8 mouse cellular contexts compared by ENCODE assay signal in genomic region chr4:24850401-24851325, GRCm38 (mm10). TPM values are rescaled to one million over a fixed set of nuclear protein-coding genes. Genes with fewer than 3 reads are reported as not detected.
DNase-seq lines count a peak whose midpoint lies in the region; ATAC-seq lines count a peak whose summit lies in the region.

Gene Klhl32, minus strand, starts transcription at chr4:24851124.

- H3K4me1 ChIP-seq in hindbrain, embryonic 13.5 days (replicated peaks), result peaks cover 27% of the 10 kb centered on the region

- peak within 1 kb of the TSS; percentile 66 for H3K4me2 ChIP-seq in hindbrain, embryonic 13.5 days

- peak within 1 kb of the TSS; percentile 76 for H3K4me3 ChIP-seq in hindbrain, embryonic 13.5 days

- peak within 1 kb of the TSS; percentile 87 for H3K9ac ChIP-seq in hindbrain, embryonic 13.5 days

- no peaks in the 10 kb centered on the region for H3K36me3 ChIP-seq in hindbrain, embryonic 13.5 days

- DNase-seq in NIH3T3 (ENCODE audit: low read depth), result peak; percentile 2
- DNase-seq in cerebellum, adult 9-11 months, result peak; percentile 91
- DNase-seq in frontal cortex, postnatal 25 days (ENCODE audit: low spot score in 2 of 2), result peak; percentile 64 to 65
- DNase-seq in left cerebral cortex, adult 18-20 months (ENCODE audit: low spot score in 2 of 2), result peak; percentile 79 to 90
- peak; percentile 31 for DNase-seq in lung, postnatal 36 days
- DNase-seq in right cerebral cortex, postnatal 25 days, result peak; percentile 89
- peak; percentile 59 to 66 for DNase-seq in urinary bladder, postnatal 4 days (ENCODE audit: low spot score in 2 of 2)

- no peaks in the 10 kb centered on the region for H3K9me3 ChIP-seq in hindbrain, embryonic 13.5 days

- peak within 1 kb of the TSS; percentile 96 for H3K27ac ChIP-seq in hindbrain, embryonic 13.5 days

- H3K27me3 ChIP-seq in hindbrain, embryonic 13.5 days, result 0 out of 2 replicates have a peak, but pooled peaks cover 3% of the 10 kb centered on the region

- peak; percentile 97 for ATAC-seq in hindbrain, embryonic 13.5 days (ENCODE audit: low FRiP score)

- under 1% methylated on average over 50 of the region's 63 CpGs for WGBS in hindbrain, embryonic 13.5 days

RNA-seq across cellular contexts. Expression of gene Klhl32, which starts in this region (rescaled TPM):
- polyA plus RNA-seq in hindbrain, embryonic 13.5 days (2015; fragmentation: Nextera tagmentation; extraction: Ambion mirVana), result 24.6 and 26.2 TPM in 2 replicates
- 10 to 100 TPM; 14.4 to 15.3 TPM for total RNA-seq in left cerebral cortex, adult 18-20 months (2021)

Comparison
In these comparisons a context has a peak if more than half of its experiments do, and no peak if none do; other contexts are left out.
1. Peak in every context shown above with its lines: DNase-seq, ATAC-seq, H3K4me3 ChIP-seq and H3K27ac ChIP-seq.
2. DNase-seq: peak in every context shown above with its lines; median percentile 91 in cerebellum, adult 9-11 months; 89 in right cerebral cortex, postnatal 25 days; 84 in left cerebral cortex, adult 18-20 months; 64 in frontal cortex, postnatal 25 days; 62 in urinary bladder, postnatal 4 days; 31 in lung, postnatal 36 days; 2 in NIH3T3.